Comparison of ENCODE assay signal across 21 mouse cellular contexts in genomic region chr7:37845201-37845600, GRCm38 (mm10).
DNase-seq lines count a peak whose midpoint lies in the region; ATAC-seq lines count a peak whose summit lies in the region.
"Had no signal": no experiment of that assay in that cellular context is flagged by ENCODE, and none has a peak within 500 bp of the region (broad histone marks: within the 10 kb centered on the region; RNA-seq: fewer than 3 reads in every experiment).

No protein-coding gene starts in this region.

- H3K9ac ChIP-seq in kidney, embryonic 16.5 days (replicated peaks; ENCODE audit: low read length) = no peak overlapping the region
- no peak overlapping the region for H3K9ac ChIP-seq in lung, embryonic 16.5 days (ENCODE audit: low read length)
- no peak overlapping the region for H3K9ac ChIP-seq in intestine, embryonic 15.5 days
- H3K9ac ChIP-seq: embryonic facial prominence, embryonic 15.5 days; heart, embryonic 12.5 days had no signal

- 38% methylated on average over 1 of the region's 1 CpGs for WGBS in kidney, embryonic 16.5 days
- WGBS in lung, embryonic 16.5 days = 20% methylated on average over 1 of the region's 1 CpGs
- 43% methylated on average over 1 of the region's 1 CpGs for WGBS in intestine, embryonic 15.5 days

- H3K27ac ChIP-seq in kidney, embryonic 16.5 days (ENCODE audit: low read length) = no peak overlapping the region
- no peak overlapping the region for H3K27ac ChIP-seq in lung, embryonic 16.5 days (ENCODE audit: low read length)
- H3K27ac ChIP-seq in intestine, embryonic 15.5 days = no peak overlapping the region
- H3K27ac ChIP-seq: embryonic facial prominence, embryonic 15.5 days; forebrain, embryonic 10.5 days; gastrocnemius, adult 2 months; hindbrain, embryonic 10.5 days had no signal

- no peaks in the 10 kb centered on the region for H3K27me3 ChIP-seq in kidney, embryonic 16.5 days (ENCODE audit: insufficient read depth, low read length)
- no peaks in the 10 kb centered on the region for H3K27me3 ChIP-seq in lung, embryonic 16.5 days (ENCODE audit: control insufficient read depth, insufficient read depth, low read depth, low read length)
- no peaks in the 10 kb centered on the region for H3K27me3 ChIP-seq in intestine, embryonic 15.5 days (replicated peaks)
- H3K27me3 ChIP-seq: heart, embryonic 12.5 days had no signal

- H3K4me3 ChIP-seq in kidney, embryonic 16.5 days (ENCODE audit: low read length) = no peak overlapping the region
- H3K4me3 ChIP-seq in lung, embryonic 16.5 days (ENCODE audit: low read length) = no peak overlapping the region
- H3K4me3 ChIP-seq in intestine, embryonic 15.5 days (replicated peaks) = no peak overlapping the region
- H3K4me3 ChIP-seq: embryonic facial prominence, embryonic 15.5 days; erythroblast, embryonic 14.5 days; forebrain, embryonic 10.5 days; gastrocnemius, adult 2 months; heart, embryonic 12.5 days; hindbrain, embryonic 10.5 days had no signal

- no peaks in the 10 kb centered on the region for H3K9me3 ChIP-seq in kidney, embryonic 16.5 days (ENCODE audit: low read length)
- H3K9me3 ChIP-seq in lung, embryonic 16.5 days (ENCODE audit: control insufficient read depth, low read length) = no peaks in the 10 kb centered on the region
- no peaks in the 10 kb centered on the region for H3K9me3 ChIP-seq in intestine, embryonic 15.5 days
- H3K9me3 ChIP-seq: embryonic facial prominence, embryonic 15.5 days; forebrain, embryonic 10.5 days; heart, embryonic 12.5 days; hindbrain, embryonic 10.5 days had no signal

- ATAC-seq in kidney, embryonic 16.5 days (ENCODE audit: low FRiP score, low TSS enrichment) = 0 out of 2 replicates have a peak, but pooled peaks have one; percentile 57
- ATAC-seq in lung, embryonic 16.5 days (ENCODE audit: low read depth) = peak; percentile 77
- ATAC-seq in intestine, embryonic 15.5 days = peak; percentile 73; the same call in 1 of the 2 replicates
- ATAC-seq: forebrain, embryonic 14.5 days had no signal

- peaks cover 8% of the 10 kb centered on the region for H3K4me1 ChIP-seq in kidney, embryonic 16.5 days (ENCODE audit: insufficient read depth, low read length)
- peaks cover 2% of the 10 kb centered on the region; the same call in 1 of the 2 replicates for H3K4me1 ChIP-seq in lung, embryonic 16.5 days (replicated peaks; ENCODE audit: control insufficient read depth, insufficient read depth, low read length)
- H3K4me1 ChIP-seq in intestine, embryonic 15.5 days (replicated peaks) = peaks cover 8% of the 10 kb centered on the region; the same call in 1 of the 2 replicates

- H3K4me2 ChIP-seq in kidney, embryonic 16.5 days (replicated peaks; ENCODE audit: low read depth, low read length) = no peak overlapping the region
- H3K4me2 ChIP-seq in lung, embryonic 16.5 days (ENCODE audit: low read depth, low read length) = no peak overlapping the region
- H3K4me2 ChIP-seq in intestine, embryonic 15.5 days (replicated peaks) = no peak overlapping the region
- H3K4me2 ChIP-seq: embryonic facial prominence, embryonic 15.5 days; heart, embryonic 12.5 days had no signal

- H3K36me3 ChIP-seq in kidney, embryonic 16.5 days (ENCODE audit: insufficient read depth, low read length) = no peaks in the 10 kb centered on the region
- H3K36me3 ChIP-seq in lung, embryonic 16.5 days (ENCODE audit: control insufficient read depth, insufficient read depth, low read length) = no peaks in the 10 kb centered on the region
- H3K36me3 ChIP-seq in intestine, embryonic 15.5 days = no peaks in the 10 kb centered on the region
- H3K36me3 ChIP-seq: embryonic facial prominence, embryonic 15.5 days; forebrain, embryonic 10.5 days; heart, embryonic 12.5 days; hindbrain, embryonic 10.5 days had no signal

- DNase-seq in adrenal gland, adult (ENCODE audit: inconsistent age in 2 of 2, low spot score in 1 of 2) = peak; percentile 30 to 70
- DNase-seq in adrenal gland, postnatal 4 days (ENCODE audit: low spot score in 2 of 2) = no peak
- no peak for DNase-seq in kidney, postnatal 25 days
- DNase-seq in lung, adult 18-20 months = no peak
- no peak for DNase-seq in urinary bladder, postnatal 25 days (ENCODE audit: low spot score)
- DNase-seq: B cell, adult 2 months; cerebellum, adult 11 months; cerebellum, adult 8-10 months; cerebellum, postnatal 14 days; embryo, embryonic 11 days; gastrocnemius, adult 2 months; gastrocnemius, postnatal 25 days had no signal

Comparison
In these comparisons a context has a peak if more than half of its experiments do, and no peak if none do; other contexts are left out.
1. DNase-seq: peak in adrenal gland, adult (2 of 2); none in adrenal gland, postnatal 4 days (0 of 2), kidney, postnatal 25 days (0 of 2), lung, adult 18-20 months (0 of 2) and urinary bladder, postnatal 25 days (single experiment).
2. Peak in every context shown above with its lines, with median percentiles within 50 percentile points of each other: ATAC-seq.